Mouse (Mus musculus) embryonic fibroblast, embryonic 13.5 days (primary cell): ENCODE results near the gene Dip2b. TPM values are rescaled to one million over a fixed set of nuclear protein-coding genes. Genes with fewer than 3 reads are reported as not detected.

ENCODE experiments used
- H3K27ac ChIP-seq: 2 replicates; pipeline ENCODE4 v1.5.1; 2012; ENCODE audit warnings: low read length, control low read depth, inconsistent platforms; ENCODE audit not compliant: insufficient read depth
- H3K4me1 ChIP-seq: 2 replicates; pipeline ENCODE4 v1.6.1; 2011; ENCODE audit warnings: low read length; ENCODE audit not compliant: control insufficient read depth, insufficient read depth
- H3K4me3 ChIP-seq: 2 replicates; pipeline ENCODE4 v1.5.1; 2011; ENCODE audit warnings: mild to moderate bottlenecking, control low read depth, low read length; ENCODE audit not compliant: insufficient read depth
- CTCF ChIP-seq: IDR thresholded peaks from 2 replicates; pipeline ENCODE4 v1.5.1; 2011; ENCODE audit warnings: mild to moderate bottlenecking, control low read depth, low read length, moderate library complexity, borderline replicate concordance; ENCODE audit not compliant: insufficient read depth
- POLR2A ChIP-seq: IDR thresholded peaks from 2 replicates; pipeline ENCODE4 v1.6.1; 2011; ENCODE audit warnings: low read depth, mild to moderate bottlenecking, control low read depth, low read length, moderate library complexity
- polyA plus RNA-seq: library from polyadenylated mRNA; stranded (reverse); fragments of >200 nt; gene quantifications from 2 replicates; pipeline ENCODE4 v1.2.4, GENCODE M21; 2011; ENCODE audit warnings: low read depth; ENCODE audit not compliant: missing spikeins, insufficient read length

Gene Dip2b
- polyA plus RNA-seq, 1 experiment, result 20.6 TPM

GRCm38 (mm10) chr15:100025076-100025834 lies 13.2 kb upstream of the Dip2b start:
- no peak for TF ChIP-seq POLR2A
- no peak for TF ChIP-seq CTCF
- H3K4me3 ChIP-seq, result no peak overlapping the region
- H3K27ac ChIP-seq, result no peak overlapping the region
- H3K4me1 ChIP-seq, result peaks cover 4% of the 10 kb centered on the region

DNA sequence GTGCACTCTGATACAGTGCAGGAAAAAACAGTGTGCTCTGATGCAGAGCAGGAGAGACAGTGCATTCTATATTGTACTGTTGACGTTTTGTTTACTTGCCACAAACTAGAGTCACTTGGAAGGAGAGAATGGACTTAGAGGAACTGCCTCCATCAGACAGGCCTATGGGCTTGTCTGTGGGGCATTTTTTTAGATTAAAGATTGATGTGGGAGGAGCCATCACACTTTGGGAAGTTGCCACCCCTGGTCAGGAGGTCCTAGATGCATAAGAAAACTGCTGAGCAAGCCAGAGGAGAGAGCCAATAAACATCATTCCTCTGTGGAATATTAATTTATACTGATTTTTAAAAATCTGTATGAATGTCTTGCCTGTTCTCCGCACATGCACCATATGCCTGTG lies 10.3 kb upstream of the Dip2b start:
- Histone ChIP-seq H3K4me1 (peaks cover 2% of the 10 kb centered on the region; the same call in 1 of the 2 replicates), H3K27ac (no peak overlapping the region), H3K4me3 (no peak overlapping the region)
- TF ChIP-seq CTCF, result no peak
- TF ChIP-seq POLR2A, result no peak

GRCm38 (mm10) chr15:100029497-100029896 lies 9.0 kb upstream of the Dip2b start:
- no peak for TF ChIP-seq CTCF
- TF ChIP-seq POLR2A, result no peak
- H3K4me1 ChIP-seq, result peaks cover 2% of the 10 kb centered on the region; the same call in 1 of the 2 replicates
- no peak overlapping the region for H3K27ac ChIP-seq
- H3K4me3 ChIP-seq, result no peak overlapping the region

GRCm38 (mm10) chr15:100029900-100030299 lies 8.6 kb upstream of the Dip2b start:
- Histone ChIP-seq H3K27ac (no peak overlapping the region), H3K4me1 (peaks cover 2% of the 10 kb centered on the region; the same call in 1 of the 2 replicates), H3K4me3 (no peak overlapping the region)
- TF ChIP-seq POLR2A, result no peak

DNA sequence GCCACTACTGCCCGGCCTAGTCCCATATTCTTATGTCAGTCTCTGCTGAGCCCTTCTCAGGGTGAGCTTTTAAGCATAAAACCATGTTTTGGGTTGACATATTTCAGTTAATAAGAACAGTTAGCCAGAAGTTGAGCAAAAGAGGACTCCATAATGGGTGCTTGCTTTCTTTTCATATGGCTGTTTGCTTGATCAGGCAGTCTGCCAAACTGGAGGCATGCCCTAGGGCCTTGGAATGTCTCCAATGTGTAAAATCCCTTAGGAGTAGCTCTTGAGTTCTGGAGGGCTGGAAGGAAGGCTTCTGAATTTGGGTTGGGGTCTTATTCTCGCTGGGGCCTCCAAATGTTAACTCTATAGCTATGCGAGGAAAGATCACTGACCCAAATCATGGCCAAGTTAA lies 5.9 kb upstream of the Dip2b start:
- TF ChIP-seq POLR2A (no peak), CTCF (no peak)

GRCm38 (mm10) chr15:100039001-100039701 lies 687 bp downstream of the Dip2b start:
- H3K4me3 ChIP-seq, result peak overlapping the region; percentile 80
- TF ChIP-seq POLR2A (no peak), CTCF (no peak)
- peak overlapping the region; percentile 70; the same call in 1 of the 2 replicates for H3K27ac ChIP-seq
- H3K4me1 ChIP-seq, result peaks cover 5% of the 10 kb centered on the region

More for the DNA sequence above, 5.9 kb upstream of the Dip2b start:
- no peak overlapping the region for H3K4me3 ChIP-seq
- H3K4me1 ChIP-seq, result no peaks in the 10 kb centered on the region
- H3K27ac ChIP-seq, result no peak overlapping the region

- H3K4me1 ChIP-seq, result peaks cover 8% of the 10 kb centered on the region
- no peak overlapping the region for H3K27ac ChIP-seq
- no peak overlapping the region; the same call in 1 of the 2 replicates for H3K4me3 ChIP-seq
- TF ChIP-seq CTCF, result no peak
- no peak for TF ChIP-seq POLR2A
Observed at GRCm38 (mm10) chr15:100040541-100041266, 2.2 kb downstream of the Dip2b start.

- H3K27ac ChIP-seq, result no peak overlapping the region
- H3K4me3 ChIP-seq, result no peak overlapping the region
- H3K4me1 ChIP-seq, result peaks cover 8% of the 10 kb centered on the region
- TF ChIP-seq POLR2A (no peak), CTCF (no peak)
Observed at GRCm38 (mm10) chr15:100041267-100042047, 3.0 kb downstream of the Dip2b start.

DNA sequence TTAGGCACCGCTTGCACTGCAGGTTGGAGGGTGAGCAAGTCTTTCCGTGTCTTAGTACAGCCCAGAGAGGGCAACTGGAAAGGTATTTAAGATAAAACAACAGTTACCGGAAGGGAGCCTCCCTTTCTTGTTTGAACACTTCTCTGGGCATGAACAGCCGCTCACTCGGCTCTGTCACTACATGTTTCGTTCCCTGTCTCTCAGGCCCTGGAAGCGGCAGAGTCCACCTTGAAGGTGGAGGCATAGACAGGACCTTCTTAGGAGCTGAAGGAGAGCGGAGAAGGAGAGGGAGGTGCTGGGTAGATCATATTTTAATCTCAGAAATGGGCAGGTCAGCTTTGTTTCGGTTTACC lies 3.6 kb downstream of the Dip2b start:
- H3K4me3 ChIP-seq, result no peak overlapping the region
- TF ChIP-seq CTCF (no peak), POLR2A (no peak)
- H3K4me1 ChIP-seq, result peaks cover 8% of the 10 kb centered on the region
- no peak overlapping the region for H3K27ac ChIP-seq
